Mouse (Mus musculus) CD4-positive, CD25-positive, alpha-beta regulatory T cell, adult 2 months (primary cell): ENCODE measurements around the gene Dnph1.
"Not testable (repeated sequence)": the region's sequence is repeated elsewhere in the genome, so short reads cannot be mapped to it uniquely, and the experiment has no call there.

Experiments
- DNase-seq: peaks from one replicate; pipeline ENCODE4 v3.0.0-alpha.2; 2012; ENCODE audit warnings: low read depth, low spot score

Gene Dnph1

GRCm38 (mm10) chr17:46496623-46497434 lies at the start of gene Dnph1:
Gene Dnph1, plus strand, starts transcription at chr17:46496711.
- DNase-seq, result peak; percentile 72

GRCm38 (mm10) chr17:46452683-46453082 lies 43.8 kb upstream of the Dnph1 start:
- no peak for DNase-seq

- no peak for DNase-seq
Measured at GRCm38 (mm10) chr17:46453302-46453948, 43.1 kb upstream of the Dnph1 start.

GRCm38 (mm10) chr17:46453970-46454411 lies 42.5 kb upstream of the Dnph1 start:
- DNase-seq, result peak; percentile 20

GRCm38 (mm10) chr17:46454539-46454938 lies 42.0 kb upstream of the Dnph1 start:
- DNase-seq, result no peak

GRCm38 (mm10) chr17:46455110-46455691 lies 41.3 kb upstream of the Dnph1 start:
- peak; percentile 21 for DNase-seq

GRCm38 (mm10) chr17:46457791-46458190 lies 38.7 kb upstream of the Dnph1 start:
- peak; percentile 64 for DNase-seq

GRCm38 (mm10) chr17:46458439-46458838 lies 38.1 kb upstream of the Dnph1 start:
- no peak for DNase-seq

- DNase-seq, result no peak
Measured at GRCm38 (mm10) chr17:46460673-46461072, 35.8 kb upstream of the Dnph1 start.

- DNase-seq, result no peak
Measured at GRCm38 (mm10) chr17:46461347-46461746, 35.2 kb upstream of the Dnph1 start.

- DNase-seq, result no peak
Measured at GRCm38 (mm10) chr17:46462226-46462625, 34.3 kb upstream of the Dnph1 start.

- DNase-seq, result no peak
Measured at GRCm38 (mm10) chr17:46467830-46468229, 28.7 kb upstream of the Dnph1 start.

GRCm38 (mm10) chr17:46476601-46477000 lies 19.9 kb upstream of the Dnph1 start:
- DNase-seq, result no peak

- no peak for DNase-seq
Measured at GRCm38 (mm10) chr17:46477286-46477685, 19.2 kb upstream of the Dnph1 start.

- DNase-seq, result peak; percentile 39
Measured at GRCm38 (mm10) chr17:46483561-46484001, 12.9 kb upstream of the Dnph1 start.

- peak; percentile 39 for DNase-seq
Measured at GRCm38 (mm10) chr17:46484021-46484431, 12.5 kb upstream of the Dnph1 start.

GRCm38 (mm10) chr17:46484461-46484875 lies 12.0 kb upstream of the Dnph1 start:
- peak; percentile 7 for DNase-seq

- no peak for DNase-seq
Measured at GRCm38 (mm10) chr17:46486995-46487394, 9.5 kb upstream of the Dnph1 start.

GRCm38 (mm10) chr17:46487431-46487830 lies 9.1 kb upstream of the Dnph1 start, which contains the start of gene Ttbk1:
Gene Ttbk1, minus strand, starts transcription at chr17:46487675.
- DNase-seq, result peak; percentile 63

- no peak for DNase-seq
Measured at GRCm38 (mm10) chr17:46495486-46495885, 1.0 kb upstream of the Dnph1 start.

- not testable (repeated sequence) for DNase-seq
Measured at GRCm38 (mm10) chr17:46496081-46496480, 430 bp upstream of the Dnph1 start.

GRCm38 (mm10) chr17:46497956-46498355 lies 1.4 kb downstream of the Dnph1 start:
- DNase-seq, result no peak
